Mouse (Mus musculus) forebrain, postnatal 0 days (tissue): ENCODE data around the gene Gm10318. TPM values are rescaled to one million over a fixed set of nuclear protein-coding genes. Genes with fewer than 3 reads are reported as not detected.

Source experiments
- ATAC-seq: fragments of 200-750 bp; cut with Nextera tagmentation; 2 replicates; pipeline ENCODE4 v1.8.0; 2017; ENCODE audit warnings: mild to moderate bottlenecking, moderate library complexity
- DNase-seq: peaks from one replicate; pipeline ENCODE4 v3.0.0-alpha.2; 2015
- H3K27ac ChIP-seq: fragments of 300-500 bp; sonication (generic); 2 replicates; pipeline ENCODE4 v1.5.1; 2014; ENCODE audit warnings: low read depth, mild to moderate bottlenecking, antibody characterized with exemption, low read length, moderate library complexity, mixed read lengths
- H3K27me3 ChIP-seq: fragments of 300-500 bp; sonication (generic); 2 replicates; pipeline ENCODE4 v1.6.1; 2014; ENCODE audit warnings: mild to moderate bottlenecking, low read length, mixed read lengths; ENCODE audit not compliant: insufficient read depth
- H3K36me3 ChIP-seq: fragments of 300-500 bp; sonication (generic); 2 replicates; pipeline ENCODE4 v1.6.1; 2014; ENCODE audit warnings: mild to moderate bottlenecking, moderate library complexity; ENCODE audit not compliant: insufficient read depth
- H3K4me1 ChIP-seq: fragments of 300-500 bp; sonication (generic); 2 replicates; pipeline ENCODE4 v1.6.1; 2014; ENCODE audit warnings: antibody characterized with exemption; ENCODE audit not compliant: insufficient read depth
- H3K4me2 ChIP-seq: fragments of 300-500 bp; sonication (generic); 2 replicates; pipeline ENCODE4 v1.6.1; 2014; ENCODE audit warnings: low read depth, mild to moderate bottlenecking, moderate library complexity
- H3K4me3 ChIP-seq: fragments of 300-500 bp; sonication (generic); 2 replicates; pipeline ENCODE4 v1.5.1; 2014; ENCODE audit warnings: low read depth, low read length, mixed read lengths
- H3K9ac ChIP-seq: fragments of 300-500 bp; sonication (generic); 2 replicates; pipeline ENCODE4 v1.6.1; 2014; ENCODE audit warnings: mild to moderate bottlenecking
- H3K9me3 ChIP-seq: fragments of 300-500 bp; sonication (generic); 2 replicates; pipeline ENCODE4 v1.6.1; 2016; ENCODE audit warnings: low read length
- CTCF ChIP-seq: sonication (generic); IDR thresholded peaks from 2 replicates; pipeline ENCODE4 v1.5.1; 2016; ENCODE audit warnings: antibody characterized with exemption, control low read depth, low read depth
- WGBS: fragments of 180-500 bp; shearing (Covaris S2); extraction: QIAGEN DNeasy Blood & Tissue Kit; methylation state at CpG from one replicate; pipeline ENCODE4 v1.1.7; 2014; 5-methylcytosine and 5-hydroxymethylcytosine counted together
- polyA plus RNA-seq: library from polyadenylated mRNA; unstranded; fragments of >200 nt; fragmentation: Nextera tagmentation; extraction: Ambion mirVana; gene quantifications from 2 replicates; pipeline ENCODE4 v1.2.1, GENCODE M21; 2015
- total RNA-seq: library from RNA; depleted of rRNA; stranded (reverse); fragments of >200 nt; gene quantifications from 2 replicates; pipeline ENCODE4 v1.2.3, GENCODE M21; 2014

Gene Gm10318
- total and polyA plus RNA-seq, 2 experiments from 2014 or later, result not detected

DNA sequence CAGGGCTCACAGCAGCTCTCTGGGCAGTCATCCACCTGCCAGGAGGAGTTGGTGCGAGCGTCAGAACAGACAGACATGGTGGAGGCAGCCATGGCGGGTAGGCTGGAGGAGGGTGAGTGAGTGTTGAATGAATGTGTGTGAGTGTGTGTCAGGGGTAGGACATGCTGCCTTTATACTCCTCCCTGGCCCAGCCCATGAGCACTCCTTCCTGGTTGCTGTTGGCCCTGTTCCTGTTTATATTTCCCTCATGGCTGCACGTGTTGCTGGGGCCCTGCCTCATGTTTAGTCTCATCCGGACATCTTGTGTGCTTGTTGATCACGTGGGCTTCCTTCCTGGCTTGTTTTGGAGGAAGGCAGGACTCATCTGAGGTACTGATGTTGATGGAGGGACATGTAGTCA is 25.7 kb upstream of the Gm10318 start, which contains the start of gene Krtap10-4:
Gene Krtap10-4, minus strand, starts transcription at position 145 of the 400 bp plus-strand sequence.
- Histone ChIP-seq H3K27ac (no peak within 1 kb of the TSS), H3K36me3 (no peaks in the 10 kb centered on the region), H3K9ac (no peak within 1 kb of the TSS), H3K27me3 (no peaks in the 10 kb centered on the region), H3K4me3 (no peak within 1 kb of the TSS), H3K9me3 (no peaks in the 10 kb centered on the region), H3K4me2 (no peak within 1 kb of the TSS), H3K4me1 (no peaks in the 10 kb centered on the region)
- 58% methylated on average over 6 of the region's 6 CpGs for WGBS
- no peak for DNase-seq
- TF ChIP-seq CTCF, result no peak
- no peak for ATAC-seq

DNA sequence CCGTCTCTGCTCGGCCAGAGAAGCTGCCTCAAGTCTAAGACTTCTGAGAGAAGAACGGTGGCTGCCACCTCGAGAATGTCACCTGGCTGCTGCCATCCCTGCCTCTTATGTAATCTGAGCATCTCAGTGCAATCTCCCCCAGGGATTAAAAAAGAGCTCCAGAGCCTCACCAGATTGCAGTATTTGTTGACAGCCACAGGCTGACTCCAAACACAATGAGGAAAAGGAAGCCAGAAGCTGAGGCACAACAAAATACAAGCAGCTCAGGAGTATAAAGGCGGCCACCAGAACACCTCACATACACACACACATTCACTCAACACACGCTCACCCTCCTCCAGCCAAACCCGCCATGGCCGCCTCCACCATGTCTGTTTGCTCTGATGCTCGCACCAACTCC is 17.0 kb upstream of the Gm10318 start, which contains the start of gene Krtap10-10:
Gene Krtap10-10, plus strand, starts transcription at position 301 of the 400 bp plus-strand sequence.
- Histone ChIP-seq H3K4me3 (no peak within 1 kb of the TSS), H3K27ac (no peak within 1 kb of the TSS), H3K36me3 (no peaks in the 10 kb centered on the region), H3K4me1 (no peaks in the 10 kb centered on the region), H3K9ac (no peak within 1 kb of the TSS), H3K9me3 (no peaks in the 10 kb centered on the region), H3K4me2 (no peak within 1 kb of the TSS), H3K27me3 (no peaks in the 10 kb centered on the region)
- TF ChIP-seq CTCF, result no peak
- DNase-seq (no peak), ATAC-seq (no peak)
- WGBS, result 66% methylated on average over 9 of the region's 9 CpGs

DNA sequence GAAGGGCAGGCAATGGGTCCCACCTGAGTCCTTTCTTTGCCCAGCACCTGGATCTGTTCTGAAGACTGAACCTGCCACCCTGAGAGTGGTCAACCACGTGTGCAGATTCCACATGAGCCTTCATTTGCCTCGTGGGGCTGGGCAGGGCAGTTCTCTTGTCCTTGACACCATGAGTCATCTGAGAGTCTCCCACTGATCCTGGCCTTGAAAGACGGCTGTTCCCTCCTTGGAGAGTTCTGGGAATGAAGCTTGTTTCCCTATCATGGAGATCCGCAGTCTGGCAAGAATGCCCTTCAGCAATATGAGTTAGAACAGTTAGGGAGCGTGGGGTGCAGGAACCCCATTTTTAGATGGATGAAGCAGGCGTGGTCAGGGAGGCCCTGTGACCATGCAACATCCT is 13.7 kb upstream of the Gm10318 start:
- ATAC-seq (no peak), DNase-seq (no peak)
- H3K4me1 ChIP-seq, result no peaks in the 10 kb centered on the region
- H3K36me3 ChIP-seq, result no peaks in the 10 kb centered on the region
- H3K4me2 ChIP-seq, result no peak overlapping the region
- H3K27ac ChIP-seq, result no peak overlapping the region
- H3K27me3 ChIP-seq, result no peaks in the 10 kb centered on the region
- no peak for TF ChIP-seq CTCF
- WGBS, result 76% methylated on average over 6 of the region's 6 CpGs
- no peak overlapping the region for H3K4me3 ChIP-seq
- 0 out of 2 replicates have a peak, but pooled peaks cover 3% of the 10 kb centered on the region for H3K9me3 ChIP-seq
- no peak overlapping the region for H3K9ac ChIP-seq

DNA sequence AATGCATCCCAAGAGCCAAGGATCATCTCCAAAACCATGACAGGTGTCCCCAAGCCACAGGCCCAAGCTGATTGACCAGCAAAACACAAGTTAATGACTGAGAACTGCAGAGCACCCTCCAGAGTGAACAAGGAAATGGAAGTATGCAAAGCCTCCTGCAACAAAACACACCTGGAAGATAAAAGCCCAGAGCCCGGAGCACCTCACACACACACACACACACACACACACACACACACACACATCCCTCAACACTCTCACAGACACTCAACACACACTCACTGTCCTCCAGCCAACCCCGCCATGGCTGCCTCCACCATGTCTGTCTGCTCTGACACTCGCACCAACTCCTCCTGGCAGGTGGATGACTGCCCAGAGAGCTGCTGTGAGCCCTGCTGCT is 6.2 kb upstream of the Gm10318 start, which contains the start of gene Gm36176:
Gene Gm36176, plus strand, starts transcription at position 301 of the 400 bp plus-strand sequence.
- no peak within 1 kb of the TSS for H3K4me3 ChIP-seq
- ATAC-seq, result no peak
- no peak within 1 kb of the TSS for H3K4me2 ChIP-seq
- no peak for DNase-seq
- no peaks in the 10 kb centered on the region for H3K4me1 ChIP-seq
- 54% methylated on average over 3 of the region's 3 CpGs for WGBS
- H3K9ac ChIP-seq, result no peak within 1 kb of the TSS
- H3K27me3 ChIP-seq, result no peaks in the 10 kb centered on the region
- no peak for TF ChIP-seq CTCF
- H3K27ac ChIP-seq, result no peak within 1 kb of the TSS
- H3K36me3 ChIP-seq, result no peaks in the 10 kb centered on the region
- H3K9me3 ChIP-seq, result 0 out of 2 replicates have a peak, but pooled peaks cover 3% of the 10 kb centered on the region

DNA sequence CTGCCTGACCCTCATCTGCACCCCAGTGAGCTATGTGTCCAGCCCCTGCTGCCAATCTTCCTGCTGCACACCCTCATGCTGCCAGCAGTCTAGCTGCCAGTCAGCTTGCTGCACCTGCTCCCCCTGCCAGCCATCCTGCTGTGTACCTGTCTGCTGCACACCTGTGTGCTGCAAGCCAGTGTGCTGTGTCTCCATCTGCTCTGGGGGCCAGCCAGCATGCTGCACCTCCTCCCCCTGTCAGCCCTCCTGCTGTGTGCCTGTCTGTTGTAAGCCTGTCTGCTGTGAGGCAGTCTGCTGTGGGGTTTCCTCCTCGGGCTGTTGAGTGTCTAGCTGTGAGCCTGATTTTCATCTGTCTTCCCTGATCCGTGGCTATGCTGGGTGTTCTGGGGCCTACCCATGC is 5.7 kb upstream of the Gm10318 start:
- WGBS, result 12% methylated on average over 2 of the region's 2 CpGs
- no peak overlapping the region for H3K9ac ChIP-seq
- ATAC-seq (no peak), DNase-seq (no peak)
- H3K4me3 ChIP-seq, result no peak overlapping the region
- no peaks in the 10 kb centered on the region for H3K4me1 ChIP-seq
- H3K27ac ChIP-seq, result no peak overlapping the region
- H3K4me2 ChIP-seq, result no peak overlapping the region
- no peaks in the 10 kb centered on the region for H3K27me3 ChIP-seq
- H3K36me3 ChIP-seq, result no peaks in the 10 kb centered on the region
- H3K9me3 ChIP-seq, result 0 out of 2 replicates have a peak, but pooled peaks cover 3% of the 10 kb centered on the region
- TF ChIP-seq CTCF, result no peak

DNA sequence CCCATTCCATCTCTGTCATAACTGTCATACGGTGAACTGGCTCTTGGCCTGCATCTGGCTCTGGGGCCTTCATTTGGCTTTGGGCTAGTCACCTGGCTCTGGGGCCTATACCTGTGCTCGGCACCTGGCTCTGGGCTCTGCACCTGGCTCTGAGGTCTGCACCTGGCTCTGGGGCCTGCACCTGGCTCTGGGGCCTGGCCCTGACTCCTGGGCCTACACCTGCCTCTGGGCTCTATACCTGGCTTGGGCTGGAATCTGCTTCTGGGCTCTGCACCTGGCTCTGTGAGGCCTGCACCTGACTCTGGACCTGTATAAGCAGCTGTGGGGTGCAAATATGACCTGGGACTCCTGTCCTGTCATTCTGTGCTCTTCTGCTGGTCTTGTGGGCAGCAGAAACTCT is 5.1 kb upstream of the Gm10318 start:
- Histone ChIP-seq H3K27me3 (no peaks in the 10 kb centered on the region), H3K9me3 (0 out of 2 replicates have a peak, but pooled peaks cover 3% of the 10 kb centered on the region), H3K4me2 (no peak overlapping the region), H3K27ac (no peak overlapping the region), H3K4me3 (no peak overlapping the region), H3K9ac (no peak overlapping the region), H3K36me3 (no peaks in the 10 kb centered on the region), H3K4me1 (no peaks in the 10 kb centered on the region)
- 91% methylated on average over 2 of the region's 2 CpGs for WGBS
- TF ChIP-seq CTCF, result no peak
- no peak for ATAC-seq
- no peak for DNase-seq

DNA sequence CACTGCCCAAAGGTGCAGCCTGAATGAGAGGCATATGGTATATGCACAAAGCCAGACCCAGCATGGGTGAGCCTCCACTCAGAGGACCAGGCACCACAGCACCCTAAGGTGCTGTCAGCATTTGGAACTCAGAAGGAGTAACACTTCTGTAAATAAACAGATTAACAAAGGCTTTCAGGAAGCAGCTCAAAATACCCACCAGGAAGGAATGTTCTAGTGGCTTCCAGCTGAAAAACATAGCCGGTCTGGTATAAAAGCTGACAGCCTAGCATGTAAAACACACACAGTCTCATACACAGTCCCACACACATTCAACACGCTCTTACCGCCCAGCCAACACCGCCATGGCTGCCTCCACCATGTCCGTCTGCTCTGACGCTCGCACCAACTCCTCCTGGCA is 9.0 kb downstream of the Gm10318 start, which contains the start of gene Gm3285:
Gene Gm3285, plus strand, starts transcription at position 301 of the 400 bp plus-strand sequence.
- no peak within 1 kb of the TSS for H3K9ac ChIP-seq
- no peaks in the 10 kb centered on the region for H3K36me3 ChIP-seq
- WGBS, result 46% methylated on average over 7 of the region's 7 CpGs
- TF ChIP-seq CTCF, result no peak
- no peak within 1 kb of the TSS for H3K27ac ChIP-seq
- ATAC-seq, result no peak
- no peak within 1 kb of the TSS for H3K4me2 ChIP-seq
- no peaks in the 10 kb centered on the region for H3K4me1 ChIP-seq
- H3K9me3 ChIP-seq, result no peaks in the 10 kb centered on the region
- no peak for DNase-seq
- no peaks in the 10 kb centered on the region for H3K27me3 ChIP-seq
- no peak within 1 kb of the TSS for H3K4me3 ChIP-seq
